Mouse (Mus musculus) forebrain, embryonic 12.5 days (tissue): ENCODE results near the gene Stat2. TPM values are rescaled to one million over a fixed set of nuclear protein-coding genes. Genes with fewer than 3 reads are reported as not detected.
"Not testable (repeated sequence)": the region's sequence is repeated elsewhere in the genome, so short reads cannot be mapped to it uniquely, and the experiment has no call there.

Experiments
- ATAC-seq: fragments of 200-750 bp; cut with Nextera tagmentation; 2 replicates; pipeline ENCODE4 v1.8.0; 2017; ENCODE audit warnings: moderate TSS enrichment; ENCODE audit not compliant: low FRiP score
- H3K27ac ChIP-seq: fragments of 300-500 bp; sonication (generic); 2 replicates; pipeline ENCODE4 v1.5.1; 2016; ENCODE audit warnings: mild to moderate bottlenecking
- H3K27me3 ChIP-seq: fragments of 300-500 bp; sonication (generic); 2 replicates; pipeline ENCODE4 v1.6.1; 2016; ENCODE audit warnings: mild to moderate bottlenecking
- H3K36me3 ChIP-seq: fragments of 300-500 bp; sonication (generic); replicated peaks from 2 replicates; pipeline ENCODE4 v1.6.1; 2016; ENCODE audit warnings: mild to moderate bottlenecking
- H3K4me1 ChIP-seq: fragments of 300-500 bp; sonication (generic); 2 replicates; pipeline ENCODE4 v1.6.1; 2016
- H3K4me2 ChIP-seq: fragments of 300-500 bp; sonication (generic); 2 replicates; pipeline ENCODE4 v1.6.1; 2016; ENCODE audit warnings: mild to moderate bottlenecking, moderate library complexity
- H3K4me3 ChIP-seq: fragments of 300-500 bp; sonication (generic); replicated peaks from 2 replicates; pipeline ENCODE4 v1.5.1; 2016; ENCODE audit warnings: mild to moderate bottlenecking
- H3K9ac ChIP-seq: fragments of 300-500 bp; sonication (generic); 2 replicates; pipeline ENCODE4 v1.6.1; 2016; ENCODE audit warnings: mild to moderate bottlenecking
- H3K9me3 ChIP-seq: fragments of 300-500 bp; sonication (generic); 2 replicates; pipeline ENCODE4 v1.6.1; 2016
- WGBS: fragments of 180-500 bp; shearing (Covaris S2); methylation state at CpG from one replicate; pipeline ENCODE4 v1.1.7; 2016; 5-methylcytosine and 5-hydroxymethylcytosine counted together
- polyA plus RNA-seq: library from polyadenylated mRNA; unstranded; fragments of >200 nt; fragmentation: Nextera tagmentation; extraction: Ambion mirVana; gene quantifications from 2 replicates; pipeline ENCODE4 v1.2.1, GENCODE M21; 2016

Gene Stat2
- polyA plus RNA-seq, 1 experiment from 2014 or later = 18.5 TPM

DNA sequence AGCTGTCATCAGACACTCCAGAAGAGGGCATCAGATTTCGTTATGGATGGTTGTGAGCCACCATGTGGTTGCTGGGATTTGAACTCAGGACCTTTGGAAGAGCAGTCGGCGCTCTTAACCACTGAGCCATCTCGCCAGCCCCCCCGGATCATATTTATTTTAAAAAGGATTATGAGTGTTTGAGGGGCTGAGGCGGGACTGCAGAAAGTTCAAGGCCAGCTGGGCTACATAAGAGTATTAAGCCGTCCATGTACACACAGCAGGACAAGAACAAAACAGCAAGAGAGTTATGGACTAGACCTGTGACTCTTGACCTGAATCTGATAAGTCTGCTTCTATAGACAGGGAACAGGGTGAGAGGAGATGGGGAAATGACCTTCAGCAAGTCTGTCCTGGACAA lies 10.0 kb upstream of the Stat2 start:
- not testable (repeated sequence) for H3K4me2 ChIP-seq, ATAC-seq, H3K9me3 ChIP-seq, H3K4me1 ChIP-seq, H3K27me3 ChIP-seq, H3K27ac ChIP-seq, H3K36me3 ChIP-seq, H3K9ac ChIP-seq, H3K4me3 ChIP-seq
- WGBS = 85% methylated on average over 7 of the region's 7 CpGs

DNA sequence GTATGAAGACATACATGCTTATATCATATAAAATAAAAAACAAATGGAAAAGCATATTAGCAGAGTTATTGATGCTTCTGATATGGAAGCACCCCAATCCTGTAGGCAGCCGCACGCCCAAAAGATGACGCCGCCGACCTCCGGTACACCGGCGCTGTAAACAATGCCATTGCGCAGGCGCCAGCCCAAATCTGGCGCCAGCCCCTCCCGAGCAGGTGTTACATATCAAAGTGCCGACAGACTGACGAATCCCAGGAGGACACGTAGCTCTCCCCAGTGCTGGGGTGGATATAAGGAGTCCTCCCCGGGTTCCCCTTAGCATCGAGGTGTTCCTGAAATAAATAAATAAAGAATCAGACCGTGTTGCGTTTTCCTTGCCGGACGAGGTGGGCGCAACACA lies 8.1 kb upstream of the Stat2 start:
- no peak overlapping the region for H3K4me2 ChIP-seq
- no peaks in the 10 kb centered on the region for H3K9me3 ChIP-seq
- H3K27ac ChIP-seq = no peak overlapping the region
- no peaks in the 10 kb centered on the region for H3K27me3 ChIP-seq
- H3K9ac ChIP-seq = no peak overlapping the region
- 81% methylated on average over 22 of the region's 22 CpGs for WGBS
- no peaks in the 10 kb centered on the region for H3K4me1 ChIP-seq
- H3K4me3 ChIP-seq = no peak overlapping the region
- ATAC-seq = no peak
- H3K36me3 ChIP-seq = no peaks in the 10 kb centered on the region

DNA sequence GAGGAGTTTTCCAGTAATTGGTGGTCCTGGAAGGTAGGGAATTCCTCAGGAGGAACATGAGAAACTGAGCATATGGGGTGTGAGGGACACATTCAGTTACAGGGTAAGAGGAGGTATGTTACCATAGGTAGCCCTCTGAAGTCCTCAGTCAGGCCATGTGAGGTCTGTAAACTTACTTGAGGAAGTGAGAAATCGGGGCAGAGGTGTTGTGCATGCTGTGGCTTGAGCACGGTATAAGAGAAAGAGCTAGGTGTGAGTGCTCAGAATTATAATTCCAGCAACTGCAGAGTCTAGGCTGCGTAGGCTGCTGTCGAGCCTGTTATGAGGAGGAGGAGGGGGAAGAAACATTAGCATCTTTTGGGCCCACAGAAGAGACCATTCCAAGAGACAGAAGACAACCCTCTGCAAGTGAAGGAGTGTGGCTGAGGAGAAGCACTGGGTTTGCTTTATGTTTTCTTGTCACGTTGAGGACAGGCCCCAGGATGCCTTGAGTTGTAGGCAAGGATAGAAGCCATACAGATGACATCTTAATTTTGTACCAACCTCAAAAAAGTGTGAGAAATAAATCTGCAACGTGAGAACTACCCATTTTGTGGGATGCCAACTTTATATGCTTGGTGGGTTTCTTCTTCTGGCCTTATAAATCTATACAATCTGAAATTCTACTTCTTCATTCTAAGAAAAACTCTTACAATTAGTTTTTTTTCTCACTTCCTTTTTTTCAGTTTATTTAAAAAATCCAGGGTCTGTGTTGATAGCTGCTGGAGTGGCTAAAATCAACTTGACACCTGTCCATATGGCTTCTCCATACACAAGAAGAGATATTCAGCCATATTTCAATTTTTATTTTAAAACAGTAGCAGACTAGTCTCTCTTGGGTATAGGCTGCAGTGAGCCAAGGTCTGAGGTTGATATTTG lies 6.7 kb upstream of the Stat2 start:
- Histone ChIP-seq H3K9ac (no peak overlapping the region), H3K27me3 (0 out of 2 replicates have a peak, but pooled peaks cover 3% of the 10 kb centered on the region), H3K27ac (no peak overlapping the region), H3K4me1 (no peaks in the 10 kb centered on the region), H3K36me3 (no peaks in the 10 kb centered on the region), H3K9me3 (no peaks in the 10 kb centered on the region), H3K4me3 (no peak overlapping the region), H3K4me2 (no peak overlapping the region)
- no peak for ATAC-seq
- 85% methylated on average over 6 of the region's 6 CpGs for WGBS

DNA sequence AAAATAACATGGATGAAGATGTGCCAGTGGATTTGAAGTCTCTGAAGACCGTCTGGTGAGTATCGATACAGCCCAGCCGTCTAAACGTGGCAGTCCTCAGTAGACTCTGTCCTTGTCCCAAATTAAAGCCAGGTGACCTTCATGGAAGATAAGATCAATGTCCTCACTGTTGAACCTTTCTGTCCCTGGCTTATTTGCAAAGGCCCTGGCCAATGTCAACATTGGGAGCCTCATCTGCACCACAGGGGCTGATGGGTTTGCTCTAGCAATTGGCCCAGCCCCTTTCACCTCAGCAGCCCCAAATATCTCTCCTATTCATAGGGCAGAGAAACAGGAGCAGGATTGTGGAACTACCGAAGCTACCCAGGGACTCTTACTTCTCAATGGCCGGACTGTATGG lies 2.0 kb upstream of the Stat2 start, which contains the start of gene Apof:
TSS of gene Apof (plus strand) at position 301 of the 400 bp plus-strand sequence.
- no peak within 1 kb of the TSS for H3K27ac ChIP-seq
- peaks cover 3% of the 10 kb centered on the region; the same call in 1 of the 2 replicates for H3K4me1 ChIP-seq
- H3K27me3 ChIP-seq = 0 out of 2 replicates have a peak, but pooled peaks cover 12% of the 10 kb centered on the region
- 79% methylated on average over 6 of the region's 6 CpGs for WGBS
- no peak for ATAC-seq
- no peaks in the 10 kb centered on the region for H3K36me3 ChIP-seq
- H3K9ac ChIP-seq = no peak within 1 kb of the TSS
- no peak within 1 kb of the TSS for H3K4me3 ChIP-seq
- no peaks in the 10 kb centered on the region for H3K9me3 ChIP-seq
- no peak within 1 kb of the TSS for H3K4me2 ChIP-seq

DNA sequence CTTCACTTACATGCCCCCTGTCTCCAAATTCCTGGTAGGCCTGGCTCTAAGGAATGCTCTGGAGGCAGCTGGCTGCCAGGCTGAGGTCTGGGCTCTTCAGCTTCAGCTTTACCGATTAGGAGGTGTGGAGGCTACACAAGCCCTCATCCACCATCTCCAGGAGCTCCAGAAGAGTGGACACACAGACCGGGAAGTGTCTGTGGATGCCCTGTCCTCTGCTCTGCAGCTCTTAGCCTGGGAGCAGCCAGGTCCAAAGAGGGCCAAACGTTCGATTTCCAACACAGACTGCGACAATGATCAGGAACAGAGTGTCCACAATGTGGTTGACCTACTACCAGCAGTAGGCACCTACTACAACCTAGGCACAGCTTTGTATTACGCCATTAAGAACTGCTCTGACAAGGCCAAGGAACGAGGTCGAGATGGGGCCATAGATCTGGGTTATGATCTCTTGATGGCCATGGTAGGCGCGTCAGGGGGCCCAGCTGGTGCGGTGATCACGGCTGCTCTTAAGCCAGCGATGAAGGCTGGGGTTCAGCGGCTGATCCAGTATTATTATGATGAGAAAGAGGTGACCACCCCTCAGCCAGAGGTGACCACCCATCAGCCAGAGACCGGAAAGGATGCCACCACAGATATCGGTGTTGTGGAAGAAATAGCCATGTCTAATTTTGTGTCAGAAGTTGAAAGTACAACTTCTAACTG lies 1.0 kb upstream of the Stat2 start:
- no peak for ATAC-seq
- H3K4me1 ChIP-seq = peaks cover 3% of the 10 kb centered on the region; the same call in 1 of the 2 replicates
- H3K36me3 ChIP-seq = no peaks in the 10 kb centered on the region
- H3K27me3 ChIP-seq = 0 out of 2 replicates have a peak, but pooled peaks cover 12% of the 10 kb centered on the region
- no peak overlapping the region for H3K27ac ChIP-seq
- H3K4me2 ChIP-seq = peak overlapping the region; percentile 66; the same call in 1 of the 2 replicates
- H3K9ac ChIP-seq = no peak overlapping the region
- H3K4me3 ChIP-seq = no peak overlapping the region
- WGBS = 92% methylated on average over 16 of the region's 16 CpGs
- no peaks in the 10 kb centered on the region for H3K9me3 ChIP-seq

DNA sequence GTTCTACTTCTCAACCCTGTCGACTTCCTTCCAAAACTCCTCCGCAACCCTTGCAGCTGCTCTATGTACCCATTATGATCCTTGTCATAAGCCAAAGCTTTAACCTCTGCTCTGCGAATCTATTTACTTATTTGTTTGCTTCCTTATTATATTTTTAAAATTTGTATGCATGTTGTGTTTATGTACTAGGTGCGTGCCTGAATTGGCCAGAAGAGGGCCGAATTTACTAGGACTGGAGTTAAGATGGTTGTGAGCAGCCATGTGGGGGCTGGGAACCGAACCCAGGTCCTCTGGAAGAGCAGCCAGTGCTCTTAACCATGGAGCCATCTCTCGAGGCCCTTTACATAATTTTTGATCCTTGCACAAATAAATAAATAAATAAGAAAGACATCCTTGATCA lies 507 bp downstream of the Stat2 start:
- H3K4me2 ChIP-seq = peak overlapping the region; percentile 66
- peak overlapping the region; percentile 69; the same call in 1 of the 2 replicates for H3K27ac ChIP-seq
- H3K4me1 ChIP-seq = peaks cover 3% of the 10 kb centered on the region; the same call in 1 of the 2 replicates
- peak overlapping the region; percentile 75 for H3K9ac ChIP-seq
- ATAC-seq = no peak
- H3K4me3 ChIP-seq = peak overlapping the region; percentile 76
- no peaks in the 10 kb centered on the region for H3K9me3 ChIP-seq
- 0 out of 2 replicates have a peak, but pooled peaks cover 12% of the 10 kb centered on the region for H3K27me3 ChIP-seq
- H3K36me3 ChIP-seq = no peaks in the 10 kb centered on the region
- WGBS = 45% methylated on average over 7 of the region's 7 CpGs

DNA sequence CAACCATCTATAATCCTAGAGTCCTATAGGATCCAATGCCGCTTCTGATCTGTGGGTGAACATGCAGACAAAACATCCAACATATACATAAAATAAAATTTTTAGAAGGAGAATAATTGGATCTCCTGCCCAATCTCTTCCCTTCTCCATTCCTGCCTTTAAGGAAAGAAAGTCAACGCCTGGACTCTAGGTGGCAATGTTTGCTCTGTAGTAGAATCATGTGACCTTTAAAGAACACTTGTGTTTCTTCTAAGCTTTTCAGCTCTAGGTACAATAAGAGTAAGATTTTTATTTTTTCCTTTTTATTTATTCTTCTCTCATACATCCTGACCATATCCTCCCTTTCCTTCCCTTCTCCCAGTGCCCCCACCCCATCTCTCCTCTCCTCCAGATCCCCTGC lies 1.5 kb downstream of the Stat2 start:
- no peaks in the 10 kb centered on the region for H3K36me3 ChIP-seq
- no peak for ATAC-seq
- 0 out of 2 replicates have a peak, but pooled peaks cover 12% of the 10 kb centered on the region for H3K27me3 ChIP-seq
- WGBS = 79% methylated on average over 2 of the region's 2 CpGs
- no peak overlapping the region for H3K4me2 ChIP-seq
- no peak overlapping the region for H3K4me3 ChIP-seq
- no peak overlapping the region for H3K9ac ChIP-seq
- no peak overlapping the region for H3K27ac ChIP-seq
- H3K4me1 ChIP-seq = peaks cover 3% of the 10 kb centered on the region; the same call in 1 of the 2 replicates
- H3K9me3 ChIP-seq = no peaks in the 10 kb centered on the region

DNA sequence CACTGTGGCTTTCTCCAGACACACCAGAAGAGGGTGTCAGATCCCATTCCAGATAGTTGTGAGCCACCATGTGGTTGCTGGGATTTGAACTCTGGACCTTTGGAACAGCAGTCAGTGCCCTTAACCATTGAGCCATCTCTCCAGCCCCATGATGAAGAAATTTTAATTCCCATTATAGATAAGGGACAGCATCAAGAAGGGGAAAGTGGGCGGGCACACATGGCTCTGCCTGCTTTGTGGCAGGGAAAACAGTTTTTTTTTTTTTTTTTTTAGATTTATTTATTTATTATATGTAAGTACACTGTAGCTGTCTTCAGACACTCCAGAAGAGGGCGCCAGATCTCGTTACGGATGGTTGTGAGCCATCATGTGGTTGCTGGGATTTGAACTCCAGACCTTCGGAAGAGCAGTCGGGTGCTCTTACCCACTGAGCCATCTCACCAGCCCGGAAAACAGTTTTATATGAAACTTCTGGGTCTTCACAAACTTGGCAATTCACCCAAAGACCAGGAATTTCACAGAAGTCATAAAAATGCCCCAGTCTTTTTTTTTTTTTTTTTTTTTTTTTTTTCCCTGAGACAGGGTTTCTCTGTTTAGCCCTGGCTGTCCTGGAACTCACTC lies 2.6 kb downstream of the Stat2 start:
- not testable (repeated sequence) for H3K4me3 ChIP-seq, ATAC-seq
- 90% methylated on average over 6 of the region's 7 CpGs for WGBS

DNA sequence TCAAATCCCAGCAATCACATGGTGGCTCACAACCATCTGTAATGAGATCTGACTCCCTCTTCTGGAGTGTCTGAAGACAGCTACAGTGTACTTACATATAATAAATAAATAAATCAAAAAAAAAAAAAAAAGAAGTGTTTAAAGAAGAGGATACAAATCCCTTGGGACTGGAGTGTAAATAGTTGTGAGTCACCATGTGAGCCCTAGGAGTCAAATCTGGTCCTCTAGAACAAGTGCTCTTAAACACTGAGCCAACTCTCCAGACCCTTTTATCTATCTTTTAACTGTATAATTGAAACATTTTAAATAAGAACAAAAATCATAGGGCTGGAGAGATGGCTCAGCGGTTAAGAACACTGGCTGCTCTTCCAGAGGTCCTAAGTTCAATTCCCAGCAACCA lies 5.0 kb downstream of the Stat2 start:
- H3K4me3 ChIP-seq, H3K27ac ChIP-seq, H3K4me1 ChIP-seq, H3K9me3 ChIP-seq, H3K27me3 ChIP-seq, ATAC-seq, H3K4me2 ChIP-seq, H3K9ac ChIP-seq: not testable (repeated sequence)
- peaks cover 14% of the 10 kb centered on the region for H3K36me3 ChIP-seq
- 97% methylated on average over 1 of the region's 1 CpGs for WGBS

More for the DNA sequence above, 2.6 kb downstream of the Stat2 start:
- H3K9me3 ChIP-seq, H3K4me2 ChIP-seq, H3K36me3 ChIP-seq, H3K4me1 ChIP-seq, H3K9ac ChIP-seq, H3K27ac ChIP-seq: not testable (repeated sequence)
- H3K27me3 ChIP-seq = 0 out of 2 replicates have a peak, but pooled peaks cover 12% of the 10 kb centered on the region

DNA sequence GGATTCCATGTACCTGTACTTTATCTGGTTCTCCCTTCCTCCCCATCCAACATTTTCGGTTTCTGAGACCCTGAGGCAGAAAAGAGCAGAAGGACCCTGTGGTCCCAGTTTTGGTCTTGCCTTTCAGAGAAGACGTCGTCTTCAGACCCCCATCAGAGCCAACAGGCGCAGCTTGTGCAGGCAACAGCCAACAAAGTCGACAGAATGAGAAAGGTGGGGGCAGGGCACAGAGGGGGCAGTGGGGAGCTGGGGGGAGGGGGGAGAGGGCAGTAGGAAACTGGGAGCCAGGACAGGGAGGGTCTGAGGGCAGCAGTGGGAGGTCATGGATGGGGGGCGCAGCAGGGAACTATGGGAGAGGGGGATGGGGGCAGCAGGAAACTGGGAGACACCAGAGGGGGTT lies 7.8 kb downstream of the Stat2 start:
- no peaks in the 10 kb centered on the region for H3K4me1 ChIP-seq
- ATAC-seq = no peak
- no peaks in the 10 kb centered on the region for H3K9me3 ChIP-seq
- 49% methylated on average over 5 of the region's 6 CpGs for WGBS
- H3K27ac ChIP-seq = no peak overlapping the region
- no peaks in the 10 kb centered on the region for H3K27me3 ChIP-seq
- H3K36me3 ChIP-seq = peaks cover 32% of the 10 kb centered on the region
- no peak overlapping the region for H3K4me2 ChIP-seq
- H3K4me3 ChIP-seq = no peak overlapping the region
- H3K9ac ChIP-seq = no peak overlapping the region

DNA sequence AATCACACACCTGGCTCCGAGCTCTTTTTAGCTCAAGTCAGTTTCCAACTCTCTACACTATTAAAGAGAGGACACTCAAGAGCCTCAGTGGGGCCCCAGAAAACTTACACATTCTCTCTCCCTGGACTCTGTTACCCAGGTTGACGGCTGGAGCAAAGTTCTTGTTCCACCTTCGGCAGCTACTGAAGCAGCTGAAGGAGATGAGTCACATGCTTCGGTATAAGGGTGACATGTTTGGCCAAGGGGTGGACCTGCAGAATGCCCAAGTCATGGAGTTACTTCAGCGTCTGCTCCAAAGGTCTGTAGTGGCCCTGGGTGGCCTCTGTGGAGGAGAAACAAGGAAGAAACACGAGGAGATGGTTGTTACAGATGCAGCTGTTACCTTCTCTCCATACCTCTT lies 10.6 kb downstream of the Stat2 start:
- 88% methylated on average over 6 of the region's 6 CpGs for WGBS
- Histone ChIP-seq H3K9ac (no peak overlapping the region), H3K36me3 (peaks cover 57% of the 10 kb centered on the region), H3K4me3 (no peak overlapping the region), H3K9me3 (no peaks in the 10 kb centered on the region), H3K4me1 (no peaks in the 10 kb centered on the region; the same call in 1 of the 2 replicates), H3K4me2 (no peak overlapping the region), H3K27me3 (no peaks in the 10 kb centered on the region), H3K27ac (no peak overlapping the region)
- ATAC-seq = no peak

DNA sequence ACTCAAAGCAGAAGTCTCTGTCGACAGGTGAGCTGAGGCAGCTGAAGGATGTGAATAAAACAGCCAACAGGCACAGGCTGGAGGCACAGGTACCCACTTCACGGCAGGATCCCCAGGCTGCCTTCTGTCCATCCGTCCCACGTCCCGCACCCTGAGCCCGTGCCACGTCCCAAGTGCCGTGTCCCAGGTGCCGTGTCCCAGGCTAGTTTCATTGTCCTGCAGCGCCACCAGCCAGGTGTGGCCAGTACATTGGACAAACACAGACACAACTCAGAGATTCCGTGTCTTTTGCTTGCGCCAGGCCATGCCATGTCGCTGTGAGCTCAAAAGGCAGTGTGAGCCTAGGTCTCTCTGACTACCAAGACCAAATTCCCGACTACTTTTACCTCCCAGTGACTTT lies 11.3 kb downstream of the Stat2 start:
- 95% methylated on average over 14 of the region's 14 CpGs for WGBS
- H3K4me1 ChIP-seq = no peaks in the 10 kb centered on the region; the same call in 1 of the 2 replicates
- peaks cover 57% of the 10 kb centered on the region for H3K36me3 ChIP-seq
- H3K27me3 ChIP-seq = no peaks in the 10 kb centered on the region
- H3K9ac ChIP-seq = no peak overlapping the region
- H3K9me3 ChIP-seq = no peaks in the 10 kb centered on the region
- H3K4me2 ChIP-seq = no peak overlapping the region
- no peak overlapping the region for H3K27ac ChIP-seq
- H3K4me3 ChIP-seq = no peak overlapping the region
- no peak for ATAC-seq
